Mouse (Mus musculus) cerebellum, adult 2 months (tissue): ENCODE measurements at regions not wholly inside any gene's neighbourhood (a gene's known extent, or its start where the extent isn't known, plus 50 kb on each side); places are given as distances from the start of the nearest gene placed in this dataset.

Source experiments
- CTCF ChIP-seq: fragments of 200-500 bp; IDR thresholded peaks from 2 replicates; pipeline ENCODE4 v1.5.1; 2011; ENCODE audit warnings: low read depth, mild to moderate bottlenecking, control low read depth, low read length, moderate library complexity, borderline replicate concordance; ENCODE audit not compliant: insufficient read depth
- POLR2A ChIP-seq: fragments of 200-500 bp; IDR thresholded peaks from 2 replicates; pipeline ENCODE4 v1.6.1; 2011; ENCODE audit warnings: low read length, control low read depth, borderline replicate concordance; ENCODE audit not compliant: insufficient read depth

DNA sequence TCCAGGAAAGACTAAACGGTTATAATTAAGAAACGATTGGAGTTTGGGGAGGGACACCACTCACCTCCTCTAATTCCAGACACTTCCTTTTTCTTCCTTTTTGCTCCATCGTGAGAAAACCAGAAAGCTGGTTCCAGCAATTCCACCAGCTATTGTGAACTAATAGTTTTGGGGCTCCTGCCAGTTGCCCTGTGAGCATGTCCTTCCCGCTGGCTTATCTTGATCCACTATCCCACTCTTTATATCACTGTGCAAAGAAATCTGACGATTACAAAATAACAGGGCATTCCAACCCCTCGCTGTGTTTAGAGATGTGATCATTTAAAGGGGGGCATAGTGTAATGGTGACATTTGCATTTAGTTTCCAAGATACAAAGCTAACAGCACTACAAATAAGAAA is 130.5 kb upstream of the Nav3 start:
- no peak for TF ChIP-seq POLR2A
- TF ChIP-seq CTCF, result no peak
